Mouse (Mus musculus): ENCODE results near the gene Slc35a2. TPM values are rescaled to one million over a fixed set of nuclear protein-coding genes. Genes with fewer than 3 reads are reported as not detected.

Gene Slc35a2
- polyA plus RNA-seq, 1 experiment from 2014 or later = 15.3 TPM

- Histone ChIP-seq H3K4me2 (ENCODE audit: low read depth) (no peak overlapping the region), H3K9me3 (ENCODE audit: control insufficient read depth, low read length) (no peaks in the 10 kb centered on the region), H3K4me1 (ENCODE audit: control insufficient read depth, insufficient read depth, low read length) (no peaks in the 10 kb centered on the region), H3K27me3 (ENCODE audit: control insufficient read depth, insufficient read depth, low read length) (no peaks in the 10 kb centered on the region), H3K27ac (ENCODE audit: low read depth, low read length) (no peak overlapping the region), H3K36me3 (ENCODE audit: control insufficient read depth, insufficient read depth, low read length) (no peaks in the 10 kb centered on the region), H3K9ac (ENCODE audit: low read length) (no peak overlapping the region), H3K4me3 (ENCODE audit: low read depth, low read length) (no peak overlapping the region)
- no peak for DNase-seq (ENCODE audit: low spot score)
- WGBS = 90% methylated on average over 1 of the region's 1 CpGs
- no peak for ATAC-seq (ENCODE audit: insufficient read depth, low FRiP score, low TSS enrichment)
These were observed 20.6 kb upstream of the Slc35a2 start for GRCm38 (mm10) chrX:7863181-7863580.

GRCm38 (mm10) chrX:7864551-7864950 lies 19.3 kb upstream of the Slc35a2 start:
- Histone ChIP-seq H3K4me3 (ENCODE audit: low read depth, low read length) (no peak overlapping the region), H3K4me1 (ENCODE audit: control insufficient read depth, insufficient read depth, low read length) (no peaks in the 10 kb centered on the region), H3K27ac (ENCODE audit: low read depth, low read length) (no peak overlapping the region), H3K9me3 (ENCODE audit: control insufficient read depth, low read length) (no peaks in the 10 kb centered on the region), H3K9ac (ENCODE audit: low read length) (no peak overlapping the region), H3K36me3 (ENCODE audit: control insufficient read depth, insufficient read depth, low read length) (no peaks in the 10 kb centered on the region), H3K4me2 (ENCODE audit: low read depth) (no peak overlapping the region), H3K27me3 (ENCODE audit: control insufficient read depth, insufficient read depth, low read length) (no peaks in the 10 kb centered on the region)
- WGBS = 78% methylated on average over 3 of the region's 3 CpGs
- DNase-seq (ENCODE audit: low spot score) (no peak), ATAC-seq (ENCODE audit: insufficient read depth, low FRiP score, low TSS enrichment) (no peak)

GRCm38 (mm10) chrX:7865343-7865742 lies 18.5 kb upstream of the Slc35a2 start:
- Histone ChIP-seq H3K27ac (ENCODE audit: low read depth, low read length) (no peak overlapping the region), H3K4me3 (ENCODE audit: low read depth, low read length) (no peak overlapping the region), H3K9ac (ENCODE audit: low read length) (no peak overlapping the region), H3K4me1 (ENCODE audit: control insufficient read depth, insufficient read depth, low read length) (no peaks in the 10 kb centered on the region), H3K36me3 (ENCODE audit: control insufficient read depth, insufficient read depth, low read length) (no peaks in the 10 kb centered on the region), H3K9me3 (ENCODE audit: control insufficient read depth, low read length) (no peaks in the 10 kb centered on the region), H3K4me2 (ENCODE audit: low read depth) (no peak overlapping the region), H3K27me3 (ENCODE audit: control insufficient read depth, insufficient read depth, low read length) (no peaks in the 10 kb centered on the region)
- no peak for DNase-seq (ENCODE audit: low spot score)
- ATAC-seq (ENCODE audit: insufficient read depth, low FRiP score, low TSS enrichment) = no peak
- WGBS = 85% methylated on average over 2 of the region's 2 CpGs

- no peaks in the 10 kb centered on the region for H3K36me3 ChIP-seq (ENCODE audit: control insufficient read depth, insufficient read depth, low read length)
- DNase-seq (ENCODE audit: low spot score) (no peak), ATAC-seq (ENCODE audit: insufficient read depth, low FRiP score, low TSS enrichment) (no peak)
- no peak overlapping the region for H3K4me2 ChIP-seq (ENCODE audit: low read depth)
- H3K4me3 ChIP-seq (ENCODE audit: low read depth, low read length) = no peak overlapping the region
- no peaks in the 10 kb centered on the region for H3K27me3 ChIP-seq (ENCODE audit: control insufficient read depth, insufficient read depth, low read length)
- H3K9me3 ChIP-seq (ENCODE audit: control insufficient read depth, low read length) = no peaks in the 10 kb centered on the region
- H3K9ac ChIP-seq (ENCODE audit: low read length) = no peak overlapping the region
- H3K4me1 ChIP-seq (ENCODE audit: control insufficient read depth, insufficient read depth, low read length) = no peaks in the 10 kb centered on the region
- H3K27ac ChIP-seq (ENCODE audit: low read depth, low read length) = no peak overlapping the region
- 63% methylated on average over 2 of the region's 2 CpGs for WGBS
These were observed 18.0 kb upstream of the Slc35a2 start for GRCm38 (mm10) chrX:7865786-7866185.

GRCm38 (mm10) chrX:7867141-7867540 lies 16.7 kb upstream of the Slc35a2 start:
- ATAC-seq (ENCODE audit: insufficient read depth, low FRiP score, low TSS enrichment) = no peak
- no peak for DNase-seq (ENCODE audit: low spot score)
- WGBS = 94% methylated on average over 1 of the region's 1 CpGs

GRCm38 (mm10) chrX:7868506-7868905 lies 15.3 kb upstream of the Slc35a2 start:
- Histone ChIP-seq H3K9ac (ENCODE audit: low read length) (no peak overlapping the region), H3K4me3 (ENCODE audit: low read depth, low read length) (no peak overlapping the region), H3K27me3 (ENCODE audit: control insufficient read depth, insufficient read depth, low read length) (no peaks in the 10 kb centered on the region), H3K4me1 (ENCODE audit: control insufficient read depth, insufficient read depth, low read length) (no peaks in the 10 kb centered on the region), H3K27ac (ENCODE audit: low read depth, low read length) (no peak overlapping the region), H3K9me3 (ENCODE audit: control insufficient read depth, low read length) (no peaks in the 10 kb centered on the region), H3K36me3 (ENCODE audit: control insufficient read depth, insufficient read depth, low read length) (no peaks in the 10 kb centered on the region), H3K4me2 (ENCODE audit: low read depth) (no peak overlapping the region)
- 60% methylated on average over 2 of the region's 2 CpGs for WGBS
- DNase-seq (ENCODE audit: low spot score) = no peak
- no peak for ATAC-seq (ENCODE audit: insufficient read depth, low FRiP score, low TSS enrichment)

More at GRCm38 (mm10) chrX:7867141-7867540, 16.7 kb upstream of the Slc35a2 start:
- Histone ChIP-seq H3K27me3 (ENCODE audit: control insufficient read depth, insufficient read depth, low read length) (no peaks in the 10 kb centered on the region), H3K4me1 (ENCODE audit: control insufficient read depth, insufficient read depth, low read length) (no peaks in the 10 kb centered on the region), H3K9me3 (ENCODE audit: control insufficient read depth, low read length) (no peaks in the 10 kb centered on the region), H3K4me3 (ENCODE audit: low read depth, low read length) (no peak overlapping the region), H3K27ac (ENCODE audit: low read depth, low read length) (no peak overlapping the region), H3K9ac (ENCODE audit: low read length) (no peak overlapping the region), H3K4me2 (ENCODE audit: low read depth) (no peak overlapping the region), H3K36me3 (ENCODE audit: control insufficient read depth, insufficient read depth, low read length) (no peaks in the 10 kb centered on the region)

- DNase-seq (ENCODE audit: low spot score) (no peak), ATAC-seq (ENCODE audit: insufficient read depth, low FRiP score, low TSS enrichment) (no peak)
- H3K4me2 ChIP-seq (ENCODE audit: low read depth) = no peak overlapping the region
- no peak overlapping the region for H3K4me3 ChIP-seq (ENCODE audit: low read depth, low read length)
- H3K9me3 ChIP-seq (ENCODE audit: control insufficient read depth, low read length) = no peaks in the 10 kb centered on the region
- 48% methylated on average over 3 of the region's 3 CpGs for WGBS
- no peaks in the 10 kb centered on the region for H3K36me3 ChIP-seq (ENCODE audit: control insufficient read depth, insufficient read depth, low read length)
- no peaks in the 10 kb centered on the region for H3K27me3 ChIP-seq (ENCODE audit: control insufficient read depth, insufficient read depth, low read length)
- H3K9ac ChIP-seq (ENCODE audit: low read length) = no peak overlapping the region
- H3K4me1 ChIP-seq (ENCODE audit: control insufficient read depth, insufficient read depth, low read length) = no peaks in the 10 kb centered on the region
- no peak overlapping the region for H3K27ac ChIP-seq (ENCODE audit: low read depth, low read length)
These were observed 14.0 kb upstream of the Slc35a2 start for GRCm38 (mm10) chrX:7869826-7870225.

- no peaks in the 10 kb centered on the region for H3K4me1 ChIP-seq (ENCODE audit: control insufficient read depth, insufficient read depth, low read length)
- peak within 1 kb of the TSS; percentile 80 for H3K4me2 ChIP-seq (ENCODE audit: low read depth)
- WGBS = 29% methylated on average over 28 of the region's 38 CpGs
- no peaks in the 10 kb centered on the region for H3K9me3 ChIP-seq (ENCODE audit: control insufficient read depth, low read length)
- H3K36me3 ChIP-seq (ENCODE audit: control insufficient read depth, insufficient read depth, low read length) = no peaks in the 10 kb centered on the region
- ATAC-seq (ENCODE audit: insufficient read depth, low FRiP score, low TSS enrichment) = peak; percentile 82
- no peaks in the 10 kb centered on the region for H3K27me3 ChIP-seq (ENCODE audit: control insufficient read depth, insufficient read depth, low read length)
- no peak within 1 kb of the TSS for H3K27ac ChIP-seq (ENCODE audit: low read depth, low read length)
- peak; percentile 76 for DNase-seq (ENCODE audit: low spot score)
- peak within 1 kb of the TSS; percentile 36 for H3K4me3 ChIP-seq (ENCODE audit: low read depth, low read length)
- peak within 1 kb of the TSS; percentile 26; the same call in 1 of the 2 replicates for H3K9ac ChIP-seq (ENCODE audit: low read length)
These were observed 5.8 kb upstream of the Slc35a2 start, which contains the start of gene Pim2 for GRCm38 (mm10) chrX:7878007-7878419. Gene Pim2, plus strand, starts transcription at chrX:7878262.

GRCm38 (mm10) chrX:7878495-7878894 lies 5.3 kb upstream of the Slc35a2 start:
- Histone ChIP-seq H3K4me2 (ENCODE audit: low read depth) (peak overlapping the region; percentile 80), H3K4me3 (ENCODE audit: low read depth, low read length) (peak overlapping the region; percentile 36), H3K27ac (ENCODE audit: low read depth, low read length) (no peak overlapping the region), H3K27me3 (ENCODE audit: control insufficient read depth, insufficient read depth, low read length) (no peaks in the 10 kb centered on the region), H3K9me3 (ENCODE audit: control insufficient read depth, low read length) (no peaks in the 10 kb centered on the region), H3K9ac (ENCODE audit: low read length) (peak overlapping the region; percentile 26; the same call in 1 of the 2 replicates), H3K36me3 (ENCODE audit: control insufficient read depth, insufficient read depth, low read length) (no peaks in the 10 kb centered on the region), H3K4me1 (ENCODE audit: control insufficient read depth, insufficient read depth, low read length) (no peaks in the 10 kb centered on the region)
- DNase-seq (ENCODE audit: low spot score) = no peak
- ATAC-seq (ENCODE audit: insufficient read depth, low FRiP score, low TSS enrichment) = no peak; the same call in 1 of the 2 replicates
- WGBS = 21% methylated on average over 19 of the region's 21 CpGs
